Mouse (Mus musculus) layer of hippocampus, postnatal 14 days (tissue): ENCODE results near the gene Hbb-y. TPM values are rescaled to one million over a fixed set of nuclear protein-coding genes. Genes with fewer than 3 reads are reported as not detected.
"Not testable (repeated sequence)": the region's sequence is repeated elsewhere in the genome, so short reads cannot be mapped to it uniquely, and the experiment has no call there.

Source experiments
- DNase-seq, 2 experiments: peaks; one replicate each; pipeline ENCODE4 v3.0.0; 2021 to 2022; ENCODE audit warnings: low spot score in 2 of 2, mixed read lengths in 1 of 2
- total RNA-seq, 2 experiments: library from RNA; stranded (reverse); gene quantifications; 2 replicates each; pipeline ENCODE4 v1.2.3; 2021

The Hbb-y gene
- total RNA-seq, 2 experiments from 2014 or later = not detected

GRCm38 (mm10) chr7:103813152-103813551 is 39.9 kb downstream of the Hbb-y start:
- not testable (repeated sequence) for DNase-seq

- DNase-seq = no peak
These were observed 40.8 kb downstream of the Hbb-y start for GRCm38 (mm10) chr7:103812174-103812573.

- DNase-seq = no peak
These were observed 41.7 kb downstream of the Hbb-y start for GRCm38 (mm10) chr7:103811223-103811845.

- no peak for DNase-seq
These were observed 42.3 kb downstream of the Hbb-y start for GRCm38 (mm10) chr7:103810746-103811145.

GRCm38 (mm10) chr7:103810296-103810695 is 42.7 kb downstream of the Hbb-y start:
- no peak for DNase-seq

GRCm38 (mm10) chr7:103809801-103810155 is 43.2 kb downstream of the Hbb-y start:
- no peak for DNase-seq

GRCm38 (mm10) chr7:103808971-103809800 is 43.8 kb downstream of the Hbb-y start:
- no peak for DNase-seq

- DNase-seq = not testable (repeated sequence)
These were observed 44.9 kb downstream of the Hbb-y start for GRCm38 (mm10) chr7:103808120-103808519.

- peak in 1 of 2 experiments; percentile 13 for DNase-seq
These were observed 46.2 kb downstream of the Hbb-y start for GRCm38 (mm10) chr7:103806856-103807255.

Other genes starting within 250 kb of the Hbb-y start
- not detected for gene Olfr620, start 240.7 kb downstream of the Hbb-y start, total RNA-seq
- not detected for gene Olfr622, start 210.5 kb downstream of the Hbb-y start, total RNA-seq
- gene Olfr623, start 189.5 kb downstream of the Hbb-y start, total RNA-seq = not detected
- under 1 TPM in 1 of 2 experiments, not detected in 1; 0.07 TPM for gene Olfr624, start 182.0 kb downstream of the Hbb-y start, total RNA-seq
- gene Olfr625-ps1, start 170.5 kb downstream of the Hbb-y start, total RNA-seq = not detected
- gene Olfr243, start 138.5 kb downstream of the Hbb-y start, total RNA-seq = not detected
- gene Olfr628, start 122.8 kb downstream of the Hbb-y start, total RNA-seq = not detected
- gene Olfr629, start 108.3 kb downstream of the Hbb-y start, total RNA-seq = not detected
- not detected for gene Olfr630, start 95.9 kb downstream of the Hbb-y start, total RNA-seq
- gene Olfr69, start 81.6 kb downstream of the Hbb-y start, total RNA-seq = not detected
- gene Olfr68, start 73.5 kb downstream of the Hbb-y start, total RNA-seq = not detected
- gene Olfr67, start 61.4 kb downstream of the Hbb-y start, total RNA-seq = not detected
- 10 to 100 TPM; 58.3 to 79.4 TPM for gene Hbb-bt, start 39.2 kb downstream of the Hbb-y start, total RNA-seq
- gene Hbb-bs, start 25.1 kb downstream of the Hbb-y start, total RNA-seq = 100 to 1,000 TPM; 565 to 654 TPM
- not detected for gene Hbb-bh2, start 12.7 kb downstream of the Hbb-y start, total RNA-seq
- gene Hbb-bh1, start 10.1 kb downstream of the Hbb-y start, total RNA-seq = not detected
- gene Olfr66, start 33.0 kb upstream of the Hbb-y start, total RNA-seq = not detected
- not detected for gene Olfr64, start 41.3 kb upstream of the Hbb-y start, total RNA-seq
- gene Olfr65, start 50.3 kb upstream of the Hbb-y start, total RNA-seq = not detected
- not detected for gene Olfr631, start 75.6 kb upstream of the Hbb-y start, total RNA-seq
- gene Olfr632, start 81.1 kb upstream of the Hbb-y start, total RNA-seq = not detected
- not detected for gene Olfr633, start 91.2 kb upstream of the Hbb-y start, total RNA-seq
- under 1 TPM; 0.07 to 0.09 TPM for gene Olfr635, start 117.9 kb upstream of the Hbb-y start, total RNA-seq
- gene Olfr638, start 145.5 kb upstream of the Hbb-y start, total RNA-seq = not detected
- gene Olfr639, start 164.1 kb upstream of the Hbb-y start, total RNA-seq = under 1 TPM; 0.07 to 0.19 TPM
- gene Olfr640, start 172.4 kb upstream of the Hbb-y start, total RNA-seq = not detected
- not detected for gene Olfr641, start 182.2 kb upstream of the Hbb-y start, total RNA-seq
- not detected for gene Olfr642, start 199.4 kb upstream of the Hbb-y start, total RNA-seq
- not detected for gene 4930516K23Rik, start 208.2 kb upstream of the Hbb-y start, total RNA-seq
- not detected for gene Olfr644, start 218.7 kb upstream of the Hbb-y start, total RNA-seq
- not detected for gene Olfr645, start 232.2 kb upstream of the Hbb-y start, total RNA-seq